Mouse (Mus musculus) hindbrain, postnatal 0 days (tissue): ENCODE data around the gene 4933434E20Rik. TPM values are rescaled to one million over a fixed set of nuclear protein-coding genes. Genes with fewer than 3 reads are reported as not detected.

Experiments
- ATAC-seq: fragments of 200-750 bp; cut with Nextera tagmentation; 2 replicates; pipeline ENCODE4 v1.8.0; 2017; ENCODE audit warnings: mild to moderate bottlenecking, moderate TSS enrichment, moderate library complexity
- DNase-seq: peaks from one replicate; pipeline ENCODE4 v3.0.0-alpha.2; 2015; ENCODE audit warnings: low spot score
- H3K27ac ChIP-seq: fragments of 300-500 bp; sonication (generic); 2 replicates; pipeline ENCODE4 v1.5.1; 2014; ENCODE audit warnings: mild to moderate bottlenecking
- H3K27me3 ChIP-seq: fragments of 300-500 bp; sonication (generic); 2 replicates; pipeline ENCODE4 v1.6.1; 2014; ENCODE audit warnings: low read length, mixed read lengths; ENCODE audit not compliant: insufficient read depth
- H3K36me3 ChIP-seq: fragments of 300-500 bp; sonication (generic); 2 replicates; pipeline ENCODE4 v1.6.1; 2014; ENCODE audit warnings: low read length, mixed read lengths; ENCODE audit not compliant: insufficient read depth
- H3K4me1 ChIP-seq: fragments of 300-500 bp; sonication (generic); 2 replicates; pipeline ENCODE4 v1.6.1; 2014; ENCODE audit warnings: antibody characterized with exemption, low read length, mixed read lengths; ENCODE audit not compliant: insufficient read depth
- H3K4me2 ChIP-seq: fragments of 300-500 bp; sonication (generic); 2 replicates; pipeline ENCODE4 v1.6.1; 2014; ENCODE audit warnings: low read depth, mild to moderate bottlenecking, low read length, moderate library complexity, mixed read lengths
- H3K4me3 ChIP-seq: fragments of 300-500 bp; sonication (generic); 2 replicates; pipeline ENCODE4 v1.5.1; 2014; ENCODE audit warnings: low read length
- H3K9ac ChIP-seq: fragments of 300-500 bp; sonication (generic); replicated peaks from 2 replicates; pipeline ENCODE4 v1.6.1; 2014; ENCODE audit warnings: mild to moderate bottlenecking, low read length, moderate library complexity, mixed read lengths
- H3K9me3 ChIP-seq: fragments of 300-500 bp; sonication (generic); 2 replicates; pipeline ENCODE4 v1.6.1; 2016; ENCODE audit warnings: low read length, mixed read lengths
- CTCF ChIP-seq: IDR thresholded peaks from 2 replicates; pipeline ENCODE4 v1.5.1; 2016; ENCODE audit warnings: antibody characterized with exemption, control low read depth, low read depth
- WGBS: fragments of 180-500 bp; shearing (Covaris S2); extraction: QIAGEN DNeasy Blood & Tissue Kit; methylation state at CpG from one replicate; pipeline ENCODE4 v1.1.7; 2014; 5-methylcytosine and 5-hydroxymethylcytosine counted together
- polyA plus RNA-seq: library from polyadenylated mRNA; unstranded; fragments of >200 nt; fragmentation: Nextera tagmentation; extraction: Ambion mirVana; gene quantifications from 2 replicates; pipeline ENCODE4 v1.2.1, GENCODE M21; 2015
- total RNA-seq: library from RNA; depleted of rRNA; stranded (reverse); fragments of >200 nt; gene quantifications from 2 replicates; pipeline ENCODE4 v1.2.3, GENCODE M21; 2014

Gene 4933434E20Rik
- total and polyA plus RNA-seq, 2 experiments from 2014 or later: 110 to 228 TPM

DNA sequence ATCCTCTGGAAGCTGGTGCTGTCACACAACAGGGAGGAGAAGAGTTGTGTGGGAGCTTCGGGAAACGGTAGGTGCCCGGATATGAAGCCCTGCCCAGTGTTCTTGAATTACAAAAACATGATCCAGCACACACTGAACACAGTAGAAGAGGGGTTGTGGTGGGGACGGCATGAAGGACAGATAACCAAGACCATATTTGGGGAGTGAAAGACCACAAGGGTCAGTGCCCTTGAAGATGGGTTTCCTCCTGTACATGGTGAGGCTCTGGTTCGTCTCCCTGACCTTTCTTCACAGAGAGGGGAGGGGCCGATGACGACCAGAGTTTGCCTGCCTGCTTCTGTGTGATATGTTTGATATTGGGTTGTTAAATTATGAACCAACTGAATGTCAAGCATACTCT is 18.3 kb downstream of the 4933434E20Rik start:
- 79% methylated on average over 7 of the region's 7 CpGs for WGBS

DNA sequence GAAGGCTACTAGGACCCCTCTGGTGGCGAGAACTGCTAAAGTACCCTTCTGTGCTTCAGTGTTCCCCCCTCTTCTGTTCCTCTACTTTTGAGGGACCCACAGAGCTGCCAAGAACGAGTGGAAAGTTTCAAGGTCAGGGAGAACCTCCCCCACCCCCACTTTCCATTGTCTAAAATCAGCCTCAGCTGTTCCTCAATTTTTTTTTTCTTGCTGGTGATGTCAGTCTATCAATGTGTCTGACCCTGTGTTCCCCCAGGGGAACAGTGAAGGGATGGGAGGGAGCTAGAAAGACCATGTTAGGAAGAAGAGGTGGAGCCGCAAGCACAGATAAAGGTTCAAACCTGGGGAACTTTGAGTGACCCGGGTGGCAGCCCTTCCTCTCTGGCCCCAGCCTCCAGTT is 20.9 kb downstream of the 4933434E20Rik start, which contains the start of gene Tpm3:
TSS of gene Tpm3 (plus strand) at position 356 of the 400 bp plus-strand sequence.
- H3K36me3 ChIP-seq: no peaks in the 10 kb centered on the region
- no peak within 1 kb of the TSS for H3K4me3 ChIP-seq
- H3K9ac ChIP-seq: no peak within 1 kb of the TSS
- TF ChIP-seq CTCF: no peak
- no peaks in the 10 kb centered on the region for H3K9me3 ChIP-seq
- DNase-seq (no peak), ATAC-seq (no peak)
- 75% methylated on average over 4 of the region's 4 CpGs for WGBS
- no peak within 1 kb of the TSS for H3K27ac ChIP-seq
- H3K27me3 ChIP-seq: no peaks in the 10 kb centered on the region
- H3K4me1 ChIP-seq: no peaks in the 10 kb centered on the region; the same call in 1 of the 2 replicates
- H3K4me2 ChIP-seq: no peak within 1 kb of the TSS

More for the DNA sequence above, 18.3 kb downstream of the 4933434E20Rik start:
- H3K9ac ChIP-seq: no peak overlapping the region
- H3K4me2 ChIP-seq: no peak overlapping the region
- ATAC-seq (no peak), DNase-seq (no peak)
- H3K27me3 ChIP-seq: no peaks in the 10 kb centered on the region
- TF ChIP-seq CTCF: no peak
- no peaks in the 10 kb centered on the region for H3K4me1 ChIP-seq
- H3K27ac ChIP-seq: no peak overlapping the region
- H3K36me3 ChIP-seq: no peaks in the 10 kb centered on the region
- H3K4me3 ChIP-seq: no peak overlapping the region
- H3K9me3 ChIP-seq: no peaks in the 10 kb centered on the region

DNA sequence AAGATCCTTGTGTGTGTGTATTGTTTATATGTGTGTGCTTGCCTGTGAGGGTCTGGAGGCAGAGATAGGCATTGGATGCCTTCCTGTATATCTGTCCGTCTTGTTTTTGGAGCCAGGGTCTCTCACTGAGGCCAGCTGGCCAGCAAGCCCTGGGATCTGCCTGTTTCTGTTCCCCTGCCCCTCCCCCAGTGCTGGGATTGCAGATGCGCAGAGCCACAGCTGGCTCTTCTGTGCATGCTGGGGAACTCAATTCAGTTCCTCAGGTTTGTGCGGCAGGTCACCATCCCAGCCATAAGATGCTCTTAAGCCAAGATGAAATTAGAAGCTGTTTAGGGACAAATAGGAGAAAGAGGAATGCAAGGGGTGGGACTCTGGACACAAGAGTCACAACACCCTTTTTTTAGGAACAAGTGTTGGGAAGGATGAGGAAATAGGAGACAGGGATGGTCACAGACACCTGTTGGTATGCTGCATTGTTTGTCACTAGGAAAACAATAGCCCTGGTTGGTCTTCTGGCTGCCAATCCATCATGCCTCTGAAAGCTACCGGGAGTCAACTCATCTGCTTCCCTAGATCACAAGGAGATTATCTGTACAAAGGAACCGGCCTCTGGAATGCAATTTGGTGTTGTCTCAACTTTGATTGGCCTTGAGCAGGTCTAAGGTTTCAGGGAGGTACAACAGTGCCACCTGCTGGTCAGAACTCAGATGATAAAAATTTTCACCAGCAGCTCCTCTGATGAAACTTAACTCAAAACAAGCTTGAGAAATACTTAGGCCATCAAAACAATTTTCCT is 25.7 kb downstream of the 4933434E20Rik start:
- WGBS: 12% methylated on average over 5 of the region's 5 CpGs
- H3K9me3 ChIP-seq: no peaks in the 10 kb centered on the region
- DNase-seq (peak; percentile 89), ATAC-seq (no peak)
- no peaks in the 10 kb centered on the region for H3K27me3 ChIP-seq
- TF ChIP-seq CTCF: peak; percentile 84
- peaks cover 5% of the 10 kb centered on the region for H3K4me1 ChIP-seq
- H3K36me3 ChIP-seq: no peaks in the 10 kb centered on the region
- H3K27ac ChIP-seq: 0 out of 2 replicates have a peak overlapping the region, but pooled peaks have one; percentile 16
- no peak overlapping the region for H3K4me3 ChIP-seq
- H3K4me2 ChIP-seq: no peak overlapping the region
- peak overlapping the region; percentile 35; the same call in 1 of the 2 replicates for H3K9ac ChIP-seq

DNA sequence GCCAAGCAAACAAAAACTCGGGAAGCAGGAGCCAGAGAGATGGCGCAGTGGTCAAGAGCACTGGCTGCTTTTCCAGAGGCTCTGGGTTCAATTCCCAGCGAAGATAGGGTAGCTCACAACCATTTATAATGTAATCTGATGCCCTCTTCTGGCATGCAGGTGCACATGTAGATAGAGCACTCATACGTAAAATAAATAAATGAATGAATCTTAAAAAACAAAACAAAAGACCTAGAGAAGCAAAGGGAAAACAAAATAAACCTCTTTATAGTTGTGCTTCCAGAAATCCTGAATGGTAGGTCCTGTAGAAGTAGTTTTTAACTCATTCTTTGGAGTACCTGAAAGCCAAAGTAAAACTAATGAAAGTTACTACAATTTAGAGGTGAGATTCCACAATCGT is 26.8 kb downstream of the 4933434E20Rik start:
- Histone ChIP-seq H3K27me3 (no peaks in the 10 kb centered on the region), H3K9ac (no peak overlapping the region), H3K27ac (no peak overlapping the region), H3K4me1 (peaks cover 5% of the 10 kb centered on the region), H3K4me3 (no peak overlapping the region), H3K9me3 (no peaks in the 10 kb centered on the region), H3K4me2 (no peak overlapping the region), H3K36me3 (no peaks in the 10 kb centered on the region)
- 58% methylated on average over 5 of the region's 5 CpGs for WGBS
- 0 out of 2 replicates have a peak, but pooled peaks have one; percentile 3 for TF ChIP-seq CTCF
- no peak for ATAC-seq
- no peak for DNase-seq

DNA sequence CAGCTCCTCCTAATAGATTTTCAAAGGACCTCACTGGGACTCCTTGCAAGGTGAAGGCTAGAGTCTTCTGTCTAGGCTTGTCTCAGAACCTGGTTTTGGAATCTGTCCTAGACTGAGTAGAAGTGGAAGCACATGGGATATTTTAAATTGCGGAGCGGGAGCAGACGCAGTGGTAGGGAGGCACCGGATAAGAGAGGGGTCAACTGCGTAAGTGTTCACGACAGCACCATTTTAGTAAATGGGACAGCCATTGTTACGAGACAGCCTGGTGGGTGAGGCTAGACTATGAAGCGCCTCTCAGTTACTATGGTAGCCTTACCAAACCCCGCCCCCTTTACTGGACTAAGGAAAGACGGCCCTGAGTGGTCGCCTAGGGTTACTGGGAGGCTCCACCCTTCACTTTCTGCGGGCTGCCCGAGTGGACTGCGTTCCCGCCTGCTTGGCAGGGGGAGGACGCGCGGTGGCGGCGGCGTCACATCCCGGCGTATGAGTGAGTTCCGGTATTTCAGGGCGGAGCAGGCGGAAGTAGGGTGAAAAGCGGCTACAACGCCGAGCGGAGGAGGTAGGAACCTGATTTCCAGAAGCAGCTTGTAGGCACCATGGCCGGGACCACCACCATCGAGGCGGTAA is 27.8 kb downstream of the 4933434E20Rik start:
- WGBS: under 1% methylated on average over 32 of the region's 33 CpGs
- peak; percentile 96 for ATAC-seq

DNA sequence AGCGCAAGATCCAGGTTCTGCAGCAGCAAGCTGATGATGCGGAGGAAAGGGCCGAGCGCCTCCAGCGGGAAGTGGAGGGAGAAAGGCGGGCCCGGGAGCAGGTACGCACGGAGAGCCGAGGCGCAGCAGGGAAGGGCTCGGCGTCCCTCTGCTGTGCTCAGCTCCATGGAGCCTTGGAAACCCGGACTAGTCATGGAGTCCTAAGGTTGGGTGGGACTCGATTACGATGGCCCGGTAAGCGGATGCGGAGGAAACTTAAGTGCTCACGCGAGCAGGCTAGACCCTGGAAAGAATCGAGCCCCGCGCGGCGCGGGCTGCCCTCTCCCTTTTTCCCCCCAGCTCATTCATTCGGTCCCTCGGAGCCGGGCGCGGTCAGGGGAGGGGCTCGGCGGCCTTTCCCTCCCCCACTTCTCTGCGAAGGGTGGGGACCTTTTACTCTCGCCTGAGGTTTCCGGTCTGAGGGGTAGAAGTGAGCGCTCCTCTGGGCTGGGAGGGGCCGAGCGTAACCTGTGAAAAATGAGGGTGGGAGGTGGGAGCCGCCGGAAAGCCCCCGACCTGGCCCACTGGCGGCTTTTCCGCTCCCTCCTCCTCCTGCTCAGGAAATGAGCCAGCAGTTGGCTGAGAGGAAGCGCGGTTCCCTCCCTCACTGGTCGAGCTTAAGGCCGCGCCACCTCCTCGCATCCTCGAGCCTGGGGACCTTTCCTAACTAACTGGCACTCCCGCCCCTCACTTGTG is 28.5 kb downstream of the 4933434E20Rik start:
- Histone ChIP-seq H3K27me3 (no peaks in the 10 kb centered on the region), H3K4me3 (peak overlapping the region; percentile 92), H3K4me1 (peaks cover 5% of the 10 kb centered on the region), H3K4me2 (peak overlapping the region; percentile 84), H3K9me3 (no peaks in the 10 kb centered on the region), H3K27ac (peak overlapping the region; percentile 96), H3K36me3 (no peaks in the 10 kb centered on the region), H3K9ac (peak overlapping the region; percentile 90)
- ATAC-seq (peak; percentile 68), DNase-seq (peak; percentile 77)
- WGBS: 1% methylated on average over 52 of the region's 53 CpGs
- peak; percentile 21 for TF ChIP-seq CTCF

More for the DNA sequence above, 27.8 kb downstream of the 4933434E20Rik start:
- TF ChIP-seq CTCF: peak; percentile 28; the same call in 1 of the 2 replicates
- Histone ChIP-seq H3K36me3 (no peaks in the 10 kb centered on the region), H3K4me1 (peaks cover 5% of the 10 kb centered on the region), H3K9me3 (no peaks in the 10 kb centered on the region), H3K4me2 (peak overlapping the region; percentile 84), H3K27ac (peak overlapping the region; percentile 96), H3K27me3 (no peaks in the 10 kb centered on the region), H3K9ac (peak overlapping the region; percentile 90), H3K4me3 (peak overlapping the region; percentile 92)
- DNase-seq: peak; percentile 95
